Comparison of ENCODE assay signal across 16 mouse cellular contexts in genomic region chr12:86876981-86877380, GRCm38 (mm10).
"Had no signal": no experiment of that assay in that cellular context is flagged by ENCODE, and none has a peak within 500 bp of the region (broad histone marks: within the 10 kb centered on the region; RNA-seq: fewer than 3 reads in every experiment).

No protein-coding gene starts in this region.

- H3K4me2 ChIP-seq: lung, embryonic 14.5 days; midbrain, embryonic 12.5 days; neural tube, embryonic 13.5 days; neural tube, embryonic 15.5 days; stomach, embryonic 15.5 days had no signal

- H3K4me3 ChIP-seq: midbrain, embryonic 10.5 days; midbrain, embryonic 12.5 days; myocyte; neural tube, embryonic 13.5 days; neural tube, embryonic 15.5 days; stomach, embryonic 15.5 days had no signal

- ATAC-seq: midbrain, embryonic 16.5 days had no signal

- H3K27me3 ChIP-seq: midbrain, embryonic 12.5 days; neural tube, embryonic 13.5 days; neural tube, embryonic 15.5 days; stomach, embryonic 15.5 days had no signal

- H3K36me3 ChIP-seq: neural tube, embryonic 15.5 days; stomach, embryonic 15.5 days had no signal

- H3K9ac ChIP-seq: lung, embryonic 14.5 days; midbrain, embryonic 12.5 days; neural tube, embryonic 13.5 days; neural tube, embryonic 15.5 days; stomach, embryonic 15.5 days had no signal

- H3K27ac ChIP-seq: midbrain, embryonic 10.5 days; midbrain, embryonic 12.5 days; neural tube, embryonic 13.5 days; neural tube, embryonic 15.5 days; stomach, embryonic 15.5 days; stomach, postnatal 0 days had no signal

- DNase-seq: lung, adult 18-20 months; lung, embryonic 14.5 days; lung, postnatal 10 days; lung, postnatal 4 days; midbrain, embryonic 14.5 days; right cerebral cortex, postnatal 14 days; thymus, adult 2 months; thymus, postnatal 36 days had no signal

- H3K9me3 ChIP-seq: midbrain, embryonic 10.5 days; midbrain, embryonic 12.5 days; neural tube, embryonic 13.5 days; neural tube, embryonic 15.5 days; stomach, embryonic 15.5 days had no signal
